Mouse (Mus musculus) testis, adult 2 months (tissue): Measurements from ENCODE around the gene Bcl2l2.

Experiments
- CTCF ChIP-seq: fragments of 200-500 bp; IDR thresholded peaks from 2 replicates; pipeline ENCODE4 v1.5.1; 2012; ENCODE audit warnings: low read depth, mild to moderate bottlenecking, inconsistent platforms, low read length, moderate library complexity; ENCODE audit not compliant: control insufficient read depth, insufficient read depth, insufficient replicate concordance
- POLR2A ChIP-seq: fragments of 200-500 bp; IDR thresholded peaks from 2 replicates; pipeline ENCODE4 v1.6.1; 2012; ENCODE audit warnings: low read depth, mild to moderate bottlenecking, inconsistent platforms, low read length, moderate library complexity; ENCODE audit not compliant: control insufficient read depth

DNA sequence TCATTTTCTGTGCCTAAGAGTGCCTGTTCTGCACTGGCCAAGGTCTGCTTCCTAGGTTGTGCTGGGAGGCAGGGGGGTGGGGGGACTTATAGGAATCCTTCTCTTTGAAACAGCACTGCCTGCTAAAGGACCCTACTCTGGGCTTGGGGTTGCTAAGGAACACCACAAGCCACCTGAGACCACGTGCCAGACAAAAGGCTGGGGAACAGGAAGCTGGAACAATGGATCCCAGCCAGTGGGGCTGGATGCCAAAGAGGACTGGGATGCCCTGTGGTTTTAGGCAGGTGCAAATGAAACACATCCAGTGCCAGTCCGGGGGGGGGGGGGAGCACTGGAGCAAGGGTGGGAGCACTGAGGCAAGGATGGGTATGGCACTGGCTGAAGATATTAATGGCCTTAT, 47.3 kb downstream of the Bcl2l2 start:
- no peak for TF ChIP-seq CTCF
- no peak for TF ChIP-seq POLR2A
